Comparison of ENCODE assay signal across 8 mouse cellular contexts in the genomic region with DNA sequence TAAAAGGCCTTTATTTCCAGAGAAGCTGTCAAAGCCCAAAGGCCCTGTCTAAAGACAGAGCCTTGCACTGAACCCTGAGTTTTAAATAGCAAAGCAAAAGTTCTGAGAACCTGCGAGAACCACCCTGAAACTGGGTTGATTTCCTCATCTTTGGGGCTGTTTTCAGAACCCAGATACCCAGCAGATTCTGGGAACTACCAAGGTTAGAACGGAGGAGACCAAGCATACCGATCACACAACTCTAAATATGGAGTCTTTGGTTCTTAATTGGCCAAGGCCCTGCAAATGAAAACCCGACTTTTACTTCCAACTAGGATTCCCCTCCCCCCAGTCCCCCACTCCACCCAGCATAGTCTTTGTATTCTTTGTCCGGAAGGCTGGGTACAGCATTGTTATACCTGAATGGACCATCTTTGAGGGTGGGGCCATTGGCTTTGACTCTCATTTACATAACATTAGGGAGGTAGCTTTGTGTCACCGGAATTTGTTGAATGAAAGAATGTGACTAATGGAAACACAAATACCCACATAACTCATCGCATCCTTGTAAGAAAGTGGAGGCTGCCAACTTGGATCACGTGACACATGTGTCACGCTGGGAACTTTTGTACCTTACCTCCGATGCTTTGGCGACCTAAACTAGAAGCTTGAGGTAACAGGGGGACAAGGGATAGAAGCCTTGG.
DNase-seq lines count a peak whose midpoint lies in the region; ATAC-seq and TF ChIP-seq lines count a peak whose summit lies in the region.

No protein-coding gene starts in this region.

- ATAC-seq in kidney, embryonic 14.5 days (ENCODE audit: low FRiP score, low TSS enrichment) = no peak
- ATAC-seq in hindbrain, postnatal 0 days = no peak

- H3K9ac ChIP-seq in kidney, embryonic 14.5 days (ENCODE audit: low read depth, low read length) = no peak overlapping the region
- H3K9ac ChIP-seq in hindbrain, postnatal 0 days (replicated peaks; ENCODE audit: low read length) = no peak overlapping the region

- H3K4me2 ChIP-seq in kidney, embryonic 14.5 days (replicated peaks; ENCODE audit: low read depth, low read length) = peak overlapping the region; percentile 74; the same call in 1 of the 2 replicates
- H3K4me2 ChIP-seq in hindbrain, postnatal 0 days (ENCODE audit: low read depth, low read length) = peak overlapping the region; percentile 62; the same call in 1 of the 2 replicates
- peak overlapping the region; percentile 99 for H3K4me2 ChIP-seq in myocyte (ENCODE audit: low read depth)

- no peak for DNase-seq in kidney, postnatal 25 days
- peak; percentile 39 for DNase-seq in brain, embryonic 14.5 days (ENCODE audit: low read depth)
- DNase-seq in hindbrain, postnatal 0 days (ENCODE audit: low spot score) = no peak
- DNase-seq in right cerebral cortex, adult 2 months (ENCODE audit: low spot score in 2 of 2) = no peak
- DNase-seq in right cerebral cortex, postnatal 4 days = no peak
- no peak for DNase-seq in adrenal gland, postnatal 25 days

- H3K27ac ChIP-seq in kidney, embryonic 14.5 days (ENCODE audit: low read depth, low read length) = peak overlapping the region; percentile 91
- peak overlapping the region; percentile 72 for H3K27ac ChIP-seq in hindbrain, postnatal 0 days

- H3ac ChIP-seq in myocyte (ENCODE audit: control insufficient read depth, insufficient read length) = no peak overlapping the region

- no peaks in the 10 kb centered on the region for H3K27me3 ChIP-seq in kidney, embryonic 14.5 days (ENCODE audit: control insufficient read depth, insufficient read depth, low read length)
- H3K27me3 ChIP-seq in hindbrain, postnatal 0 days (ENCODE audit: insufficient read depth, low read length) = no peaks in the 10 kb centered on the region
- H3K27me3 ChIP-seq in myocyte (ENCODE audit: control insufficient read depth, insufficient read depth, insufficient read length) = no peaks in the 10 kb centered on the region

- no peak overlapping the region; the same call in 1 of the 2 replicates for H3K4me3 ChIP-seq in kidney, embryonic 14.5 days (ENCODE audit: low read length)
- no peak overlapping the region for H3K4me3 ChIP-seq in hindbrain, postnatal 0 days (ENCODE audit: low read length)
- H3K4me3 ChIP-seq in myocyte = peak overlapping the region; percentile 38

- peaks cover 25% of the 10 kb centered on the region for H3K4me1 ChIP-seq in kidney, embryonic 14.5 days (ENCODE audit: control insufficient read depth, insufficient read depth, low read length)
- peaks cover 11% of the 10 kb centered on the region; the same call in 1 of the 2 replicates for H3K4me1 ChIP-seq in hindbrain, postnatal 0 days (ENCODE audit: insufficient read depth, low read length)

- H3K9me3 ChIP-seq in kidney, embryonic 14.5 days (ENCODE audit: control insufficient read depth, low read length) = no peaks in the 10 kb centered on the region
- H3K9me3 ChIP-seq in hindbrain, postnatal 0 days (ENCODE audit: low read length) = no peaks in the 10 kb centered on the region

- H3K36me3 ChIP-seq in kidney, embryonic 14.5 days (ENCODE audit: control insufficient read depth, insufficient read depth, low read length) = peaks cover 10% of the 10 kb centered on the region
- H3K36me3 ChIP-seq in hindbrain, postnatal 0 days (ENCODE audit: insufficient read depth, low read length) = no peaks in the 10 kb centered on the region
- peaks cover 11% of the 10 kb centered on the region for H3K36me3 ChIP-seq in myocyte (ENCODE audit: control insufficient read depth, insufficient read depth)

- TF ChIP-seq CTCF in brain, embryonic 14.5 days (IDR thresholded peaks at IDR 0.05; ENCODE audit: borderline replicate concordance, extremely low read depth, insufficient read depth, insufficient read length) = no peak
- no peak for TF ChIP-seq CTCF in hindbrain, postnatal 0 days (IDR thresholded peaks at IDR 0.05; ENCODE audit: low read depth)

- peaks cover 27% of the 10 kb centered on the region for H3K79me2 ChIP-seq in myocyte (ENCODE audit: control insufficient read depth, insufficient read depth)

- no peak for TF ChIP-seq POLR2A in brain, embryonic 14.5 days (IDR thresholded peaks at IDR 0.05; ENCODE audit: borderline replicate concordance, extremely low read depth, insufficient read depth, insufficient read length, poor library complexity, severe bottlenecking)
- TF ChIP-seq POLR2A in myocyte (IDR thresholded peaks at IDR 0.05; ENCODE audit: insufficient read length, low read depth) = no peak

- 74% methylated on average over 11 of the region's 11 CpGs for WGBS in kidney, embryonic 14.5 days
- 31% methylated on average over 11 of the region's 11 CpGs for WGBS in hindbrain, postnatal 0 days

TF ChIP-seq in myocyte, 11 proteins besides CTCF, POLR2A, EP300 and RAD21:
- TF ChIP-seq CEBPB (IDR thresholded peaks at IDR 0.05; ENCODE audit: insufficient read depth, poor library complexity, severe bottlenecking) (no peak), MAX (IDR thresholded peaks at IDR 0.05; ENCODE audit: low read depth) (no peak), POLR2AphosphoS2 (IDR thresholded peaks at IDR 0.05; ENCODE audit: insufficient read length, low read depth) (no peak), MYOD1 (IDR thresholded peaks at IDR 0.05; ENCODE audit: control insufficient read depth in 1 of 3, insufficient read length in 2 of 3, low read depth in 2 of 3) (no peak), REST (IDR thresholded peaks at IDR 0.05; ENCODE audit: insufficient read depth, insufficient read length) (no peak), TCF12 (IDR thresholded peaks at IDR 0.05; ENCODE audit: insufficient read depth, poor library complexity, severe bottlenecking) (no peak), SRF (IDR thresholded peaks at IDR 0.05; ENCODE audit: control insufficient read depth, insufficient read length, low read depth) (no peak), USF1 (IDR thresholded peaks at IDR 0.05; ENCODE audit: low read depth) (no peak), TCF3 (IDR thresholded peaks at IDR 0.05; ENCODE audit: insufficient read length, low read depth) (no peak), E2F4 (IDR thresholded peaks at IDR 0.05; ENCODE audit: insufficient read depth) (no peak), MYOG (IDR thresholded peaks at IDR 0.05; ENCODE audit: control insufficient read depth in 1 of 3, insufficient read depth in 1 of 3, insufficient read length in 2 of 3, low read depth in 2 of 3) (no peak)
